Mouse (Mus musculus) retina, embryonic 14.5 days (tissue): Measurements from ENCODE around the gene Camk2n1.

Source experiments
- DNase-seq: peaks from one replicate; pipeline ENCODE4 v3.0.0-alpha.2; 2015; ENCODE audit warnings: low spot score

Camk2n1 gene

DNA sequence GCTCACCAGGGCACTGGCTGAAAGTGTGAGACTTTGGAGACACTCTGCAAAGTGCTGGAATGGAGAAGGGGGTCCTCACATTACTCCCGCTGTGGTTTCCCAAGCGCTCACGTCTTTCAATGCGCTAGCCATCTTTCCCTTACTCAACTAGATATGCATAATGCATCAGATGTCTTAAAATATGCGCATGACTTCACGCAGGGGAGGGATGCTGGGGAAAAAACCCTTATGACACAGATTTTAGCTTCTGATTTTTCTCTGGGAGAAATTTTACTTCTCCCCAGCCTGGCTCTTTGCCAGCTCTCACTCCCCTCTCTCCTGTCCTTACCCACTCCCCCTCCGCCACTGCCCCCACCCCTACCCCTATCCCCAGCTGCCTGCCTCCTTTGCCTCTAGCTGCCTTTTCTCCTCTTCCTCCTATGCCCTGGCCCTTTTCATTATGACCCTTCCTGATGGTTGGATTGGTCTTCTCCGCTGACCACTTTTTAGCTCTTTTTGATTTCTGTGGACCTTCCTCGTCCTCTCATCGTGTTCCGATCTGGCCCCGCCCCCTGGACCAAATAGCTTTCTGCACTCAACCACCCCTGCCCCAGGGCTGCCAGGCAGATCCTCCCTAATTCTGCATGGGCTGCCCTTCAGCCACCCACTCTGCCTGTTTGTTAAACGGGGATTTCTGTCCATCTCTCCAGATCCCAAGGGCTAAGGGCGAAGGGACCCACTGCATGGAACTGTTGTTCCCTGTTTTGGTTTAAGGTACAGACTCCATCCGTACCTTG lies 6.1 kb upstream of the Camk2n1 start:
- no peak for DNase-seq

DNA sequence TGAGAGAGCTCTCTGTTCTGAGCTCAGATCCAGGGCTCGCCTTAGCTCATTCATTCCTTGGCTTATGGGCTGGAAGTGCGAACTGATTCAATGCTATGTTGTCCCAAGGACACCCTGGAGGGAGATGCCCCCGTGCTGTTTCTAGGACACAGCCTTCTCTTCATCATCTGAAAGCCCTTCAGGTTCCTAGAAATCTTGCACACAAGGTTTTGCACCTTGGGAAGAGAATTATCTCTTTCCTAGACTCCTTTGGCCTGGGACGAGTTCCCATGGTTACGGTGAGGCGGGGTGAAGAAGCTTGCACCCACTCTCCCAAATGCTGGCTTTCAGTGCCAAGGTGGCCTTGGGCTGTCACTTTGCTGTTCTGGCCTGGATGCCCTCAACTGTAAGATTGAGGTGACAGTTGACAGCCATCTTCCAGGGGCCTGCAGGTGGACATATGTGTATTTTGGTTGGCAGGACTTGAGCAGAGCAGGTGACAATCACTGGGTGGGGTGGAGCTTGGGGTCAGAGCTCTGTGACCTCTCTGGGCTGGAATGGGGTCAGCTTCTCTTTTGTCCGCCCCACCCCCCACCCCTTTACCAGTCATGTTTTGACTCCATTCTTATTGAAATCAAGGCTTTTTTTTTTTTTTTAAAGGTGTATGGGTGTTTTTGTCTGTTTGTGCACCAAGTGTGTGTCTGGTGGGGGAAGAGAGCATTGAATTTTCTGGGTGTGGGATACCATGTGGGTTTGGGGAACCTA lies 5.1 kb upstream of the Camk2n1 start:
- no peak for DNase-seq

DNA sequence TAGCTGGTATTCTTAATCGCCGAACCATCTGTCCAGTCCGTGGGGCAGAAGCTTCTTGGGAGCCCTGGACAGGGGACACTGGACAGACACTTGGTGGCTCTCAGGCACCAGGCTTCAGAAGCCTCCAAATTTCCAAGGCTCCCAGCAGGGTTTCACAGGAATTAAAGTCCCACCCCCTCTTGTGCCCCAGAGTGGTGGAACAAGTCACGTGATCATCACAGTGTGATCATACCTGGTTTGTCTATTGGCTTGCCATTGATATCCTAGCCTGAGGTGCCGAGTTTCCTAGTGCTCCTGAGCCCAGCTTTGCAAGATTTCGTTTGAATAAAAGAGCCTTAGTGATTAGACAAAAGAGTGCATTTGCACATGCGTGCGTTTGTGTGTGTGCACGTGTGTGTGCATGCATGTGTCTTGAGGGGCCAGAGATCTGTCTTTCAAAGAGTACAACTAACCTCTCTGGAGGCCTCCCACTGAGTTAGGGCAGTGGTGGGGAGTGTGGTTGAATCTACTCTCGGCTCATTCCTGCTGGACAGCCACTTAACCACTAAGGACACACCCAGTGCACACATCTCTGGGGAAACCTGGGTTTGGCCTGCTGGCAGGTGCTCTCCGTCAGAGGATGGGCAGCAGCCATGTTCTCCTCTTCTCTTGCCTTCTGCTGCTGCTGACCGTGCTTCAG lies 4.3 kb upstream of the Camk2n1 start:
- DNase-seq: no peak

DNA sequence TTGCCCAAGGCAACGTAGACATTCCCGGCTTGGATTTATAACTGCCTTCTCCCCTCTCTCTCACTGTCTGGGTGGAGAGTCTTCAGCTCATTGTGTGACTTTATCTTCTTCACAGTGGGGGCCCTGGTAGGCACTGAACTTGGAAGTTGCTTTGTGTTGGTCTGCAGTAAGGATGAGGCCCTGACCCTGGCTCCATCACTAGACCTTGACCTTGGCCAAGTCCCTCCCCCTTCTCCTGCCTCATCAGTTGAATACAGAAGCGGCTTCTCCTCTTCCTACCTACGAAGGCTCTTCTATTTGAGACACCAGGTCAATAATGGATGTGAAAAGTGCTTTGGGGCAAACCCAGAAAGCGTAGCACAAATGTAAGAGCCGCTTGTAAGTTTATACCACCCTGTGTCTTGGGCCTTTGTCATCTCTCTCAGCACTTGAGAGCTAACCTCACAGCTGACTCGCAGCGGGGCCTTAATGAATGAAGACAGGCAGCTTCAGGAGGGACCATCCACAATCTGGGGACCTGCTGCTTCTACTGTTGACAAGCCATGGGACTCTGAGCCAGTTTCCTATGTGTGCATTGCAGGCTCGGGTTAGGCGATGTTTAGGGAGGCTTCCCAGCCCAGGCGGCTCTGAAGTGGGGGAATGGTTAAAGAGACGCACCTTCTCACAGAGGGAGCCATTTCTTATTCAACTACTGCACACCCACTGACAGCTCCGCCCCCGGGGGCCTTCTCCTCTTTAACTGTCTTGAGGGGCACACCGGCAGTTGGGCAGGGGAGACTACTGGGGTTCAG lies 1.6 kb upstream of the Camk2n1 start:
- peak; percentile 35 for DNase-seq

DNA sequence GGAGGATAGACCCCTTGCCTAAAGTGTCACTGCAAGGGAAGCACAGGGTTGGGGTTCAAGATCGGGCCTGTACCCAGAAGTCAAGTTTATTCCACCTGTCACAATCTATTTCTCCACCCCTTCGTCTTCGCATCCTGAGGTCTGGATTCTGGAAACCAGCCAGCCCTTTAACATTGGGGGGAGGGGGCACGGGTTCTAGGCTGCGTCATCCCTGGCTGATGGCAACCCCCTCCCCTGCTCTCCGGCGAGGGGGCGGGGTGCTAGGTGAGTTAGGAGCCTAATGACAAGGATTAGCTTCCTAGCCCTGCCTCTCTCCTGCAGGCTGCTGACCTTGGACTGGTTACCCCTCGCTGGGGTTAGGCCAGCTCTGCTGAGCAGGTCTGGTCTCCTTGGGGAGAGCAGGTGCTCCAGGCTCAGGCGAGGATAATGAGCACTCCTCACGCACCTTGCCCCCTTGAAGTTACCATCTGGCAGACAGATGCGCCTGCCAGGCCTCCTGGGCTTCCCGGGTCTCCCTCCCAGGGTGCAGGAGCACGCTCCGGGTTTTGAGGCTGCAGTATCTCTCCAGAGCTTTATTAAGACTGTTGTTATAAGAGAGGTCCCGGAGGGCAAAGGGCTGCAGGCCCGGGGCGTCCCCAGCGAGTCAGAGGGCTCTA lies 889 bp upstream of the Camk2n1 start:
- DNase-seq: peak; percentile 53

DNA sequence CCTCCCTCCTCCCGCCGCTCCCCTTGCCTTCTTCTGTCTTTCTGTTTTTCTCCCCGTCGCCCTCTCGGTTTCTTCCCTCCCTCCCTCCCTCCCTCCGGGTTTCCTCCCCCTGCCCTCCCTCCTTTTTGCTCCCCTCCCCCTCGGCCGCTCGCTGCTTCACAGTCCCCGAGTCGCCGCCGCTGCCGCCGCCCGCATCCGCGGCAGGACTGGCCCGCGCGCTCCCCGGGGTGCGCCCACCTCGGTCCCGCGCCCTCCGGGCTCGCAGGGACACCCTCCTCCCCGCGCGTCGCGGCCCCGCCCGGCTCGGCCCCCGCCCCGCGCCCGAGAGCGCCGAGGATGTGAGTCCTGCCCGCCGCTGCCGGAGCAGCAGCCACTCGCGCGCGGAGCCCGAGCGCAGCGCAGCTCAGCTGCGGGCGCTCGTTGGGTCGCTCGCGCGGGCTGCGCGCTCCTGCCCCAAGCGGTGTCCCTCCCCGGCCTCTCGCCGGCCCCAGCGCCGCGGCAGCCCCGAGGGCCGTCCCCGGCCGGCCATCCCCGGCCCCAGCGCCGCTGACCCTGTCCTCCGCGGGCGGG lies 542 bp downstream of the Camk2n1 start:
- DNase-seq: peak; percentile 73

DNA sequence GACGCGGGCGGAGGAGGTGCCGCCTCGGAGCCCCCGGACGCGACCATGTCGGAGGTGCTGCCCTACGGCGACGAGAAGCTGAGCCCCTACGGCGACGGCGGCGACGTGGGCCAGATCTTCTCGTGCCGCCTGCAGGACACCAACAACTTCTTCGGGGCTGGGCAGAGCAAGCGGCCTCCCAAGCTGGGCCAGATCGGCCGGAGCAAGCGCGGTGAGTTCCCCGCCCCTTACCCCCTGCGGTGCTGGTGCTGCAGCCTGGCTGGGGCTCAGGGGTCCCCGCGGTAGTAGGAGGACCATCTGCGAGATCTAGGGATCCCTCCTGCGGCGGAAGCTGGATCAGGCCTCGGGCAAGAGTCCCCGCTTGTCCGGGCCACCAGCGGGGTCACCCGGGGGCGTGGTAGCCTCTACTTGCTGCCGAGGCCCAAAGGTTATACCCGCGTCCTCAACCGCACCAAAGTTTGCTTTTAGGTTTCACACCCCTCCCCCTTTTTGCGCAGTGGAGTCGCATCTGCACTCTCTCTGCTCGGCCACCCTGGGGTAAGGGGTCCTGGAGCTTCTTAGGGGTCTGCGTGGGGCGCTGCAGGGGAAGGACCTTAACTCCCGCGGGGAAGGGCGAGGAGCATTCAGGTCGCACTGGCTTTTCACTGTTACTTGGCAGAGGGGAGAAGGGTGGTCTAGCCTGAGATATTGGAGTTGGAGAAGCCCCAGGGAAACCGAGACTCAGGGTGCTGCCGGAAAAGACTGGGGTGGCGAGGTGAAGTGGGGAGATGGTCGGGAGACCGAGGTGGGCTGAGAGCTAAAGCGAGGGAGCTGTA lies 1.2 kb downstream of the Camk2n1 start:
- peak; percentile 69 for DNase-seq

DNA sequence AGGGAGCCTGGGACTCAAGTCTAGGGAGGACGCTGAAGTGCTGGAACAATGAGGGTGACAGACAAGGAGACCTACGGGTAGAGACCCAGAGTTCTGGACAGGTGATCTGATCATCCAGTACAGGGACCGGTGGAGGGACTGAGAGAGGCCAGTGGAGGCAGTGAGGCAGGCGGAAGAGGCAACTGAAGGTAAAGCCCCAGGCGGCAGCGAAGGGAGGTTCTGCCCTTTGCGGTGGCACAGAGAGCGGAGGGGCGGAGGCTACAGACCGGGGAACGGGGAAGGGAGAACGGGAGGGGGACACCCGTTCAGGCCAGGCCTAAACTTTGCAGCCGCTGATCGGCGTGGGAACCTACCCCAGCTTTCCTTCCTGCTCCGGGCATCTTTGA lies 1.8 kb downstream of the Camk2n1 start:
- DNase-seq: peak; percentile 39

DNA sequence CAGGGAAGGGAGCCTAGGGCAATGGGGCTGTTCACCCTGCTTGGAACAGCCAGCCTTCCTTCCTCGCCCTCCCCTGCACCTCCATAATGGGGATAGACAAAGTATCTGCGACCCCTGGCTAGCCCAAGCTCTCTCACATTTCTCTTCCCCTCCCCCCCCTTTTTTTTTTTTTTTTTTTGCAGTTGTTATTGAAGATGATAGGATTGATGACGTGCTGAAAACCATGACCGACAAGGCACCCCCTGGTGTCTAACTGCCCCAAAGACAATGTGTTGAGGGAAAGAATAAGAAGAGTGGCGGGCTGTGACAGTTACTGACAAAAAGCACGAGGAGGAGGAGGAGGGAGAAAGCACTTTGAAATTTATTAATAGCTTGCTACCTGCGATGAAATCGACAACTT lies 2.4 kb downstream of the Camk2n1 start:
- peak; percentile 35 for DNase-seq

DNA sequence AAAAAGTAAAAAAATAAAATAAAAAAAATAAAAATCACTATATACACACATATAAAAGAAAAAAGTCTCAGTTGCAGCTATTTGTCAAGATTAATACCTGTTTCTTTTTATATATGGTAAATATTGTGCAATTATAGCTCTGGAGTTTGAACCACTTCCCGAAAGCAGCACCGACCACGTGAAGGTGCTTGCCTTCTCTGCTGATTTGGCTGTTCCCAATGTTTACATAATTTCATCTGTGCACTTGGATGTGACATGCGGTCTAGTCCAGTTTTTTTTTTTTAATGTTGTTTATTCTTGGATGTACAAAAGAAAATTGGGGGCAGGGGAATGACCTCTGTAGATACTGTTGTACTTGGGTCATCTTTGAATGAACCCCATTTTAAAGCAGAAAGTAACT lies 3.0 kb downstream of the Camk2n1 start:
- DNase-seq: no peak

DNA sequence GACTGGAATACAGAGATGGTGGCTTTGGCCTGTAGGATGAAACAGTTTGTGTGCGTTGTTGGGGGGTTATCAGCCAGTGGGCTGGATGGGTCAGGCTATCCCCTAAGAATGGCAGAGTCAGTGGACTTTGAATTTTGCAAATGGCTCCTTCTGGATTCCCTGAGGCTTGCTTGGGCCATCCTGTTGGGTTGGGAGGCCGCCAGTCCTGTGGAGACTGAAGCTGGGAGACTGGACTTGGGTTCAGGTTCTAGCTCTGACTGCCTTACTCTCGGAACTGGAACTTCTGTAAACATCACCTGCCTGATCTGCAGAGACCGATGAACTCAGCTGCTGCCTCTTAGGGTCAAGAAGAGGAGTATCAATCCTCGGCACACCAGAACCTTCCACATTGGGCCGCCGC lies 4.1 kb downstream of the Camk2n1 start:
- no peak for DNase-seq

DNA sequence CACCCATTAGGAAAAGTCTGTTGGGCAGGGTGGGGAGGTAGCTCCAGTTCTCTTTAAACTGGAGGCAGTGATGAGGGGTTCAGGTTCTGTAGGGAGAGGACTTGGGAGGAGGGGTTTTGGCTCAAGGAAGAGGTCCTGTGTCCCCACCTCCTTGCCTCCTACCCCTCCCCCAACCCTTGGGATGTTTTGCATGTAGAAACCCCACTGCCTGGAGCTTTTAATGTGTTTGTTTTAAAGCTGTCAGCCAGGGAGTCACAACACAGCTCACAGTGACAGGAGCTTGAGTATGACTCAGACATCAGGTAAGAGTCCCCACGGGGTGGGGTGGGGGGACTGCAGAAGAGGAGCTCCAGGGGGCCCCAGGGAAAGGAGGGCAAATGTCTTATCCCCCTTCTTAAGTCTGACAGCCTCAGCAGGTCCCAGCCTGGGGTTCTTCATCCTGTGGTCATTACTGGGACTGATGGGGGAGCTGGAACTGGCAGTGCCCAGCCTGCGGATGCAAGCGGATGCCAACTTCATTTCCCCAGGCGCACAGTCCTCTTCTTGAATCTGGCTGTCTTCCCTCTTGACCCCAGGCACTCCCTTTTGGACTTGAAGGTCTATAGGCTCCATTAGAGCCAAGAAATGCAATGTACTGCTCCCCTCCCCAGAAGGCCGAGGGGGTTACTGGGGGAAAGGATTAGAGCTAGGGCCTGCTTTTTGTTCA lies 4.8 kb downstream of the Camk2n1 start:
- DNase-seq: no peak

DNA sequence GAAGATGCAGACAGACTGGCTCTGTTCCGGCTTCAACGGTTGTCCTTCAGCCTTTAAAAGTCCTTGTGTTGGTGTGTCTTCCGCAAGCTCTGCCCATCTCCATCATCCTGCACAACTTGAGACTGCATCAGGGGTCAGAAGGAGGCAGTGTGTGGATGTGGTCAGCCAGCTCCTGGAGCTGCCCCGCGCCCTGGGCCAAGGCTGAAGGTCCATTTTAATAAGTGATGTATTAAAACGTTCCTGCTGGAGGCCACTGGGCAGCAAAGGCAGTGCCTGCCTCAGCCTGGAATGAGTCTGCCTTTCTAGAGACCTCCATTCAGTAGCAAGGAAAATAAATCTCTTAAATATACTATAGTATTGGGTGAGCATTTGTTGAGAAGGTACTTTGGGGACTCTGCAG lies 5.7 kb downstream of the Camk2n1 start:
- no peak for DNase-seq

DNA sequence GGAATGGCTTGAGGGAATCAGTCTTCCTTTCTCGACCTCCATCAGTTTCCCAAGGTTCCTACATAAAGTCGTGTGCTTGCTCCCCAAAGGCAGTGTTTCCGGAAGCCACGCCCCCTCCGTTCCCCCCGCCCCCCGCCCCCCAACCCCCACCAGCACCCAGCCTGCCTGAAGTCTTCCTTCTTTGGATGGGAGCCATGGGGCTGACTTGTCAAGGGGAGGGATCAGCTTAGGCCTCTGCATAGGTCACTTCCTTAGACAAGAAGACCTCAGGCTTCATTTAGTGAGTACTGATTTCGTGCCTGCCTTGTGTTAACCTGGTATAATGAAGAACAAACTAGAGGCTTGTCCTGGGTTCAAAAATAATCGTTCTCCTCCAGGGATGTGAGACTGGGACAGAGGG lies 6.8 kb downstream of the Camk2n1 start:
- no peak for DNase-seq

DNA sequence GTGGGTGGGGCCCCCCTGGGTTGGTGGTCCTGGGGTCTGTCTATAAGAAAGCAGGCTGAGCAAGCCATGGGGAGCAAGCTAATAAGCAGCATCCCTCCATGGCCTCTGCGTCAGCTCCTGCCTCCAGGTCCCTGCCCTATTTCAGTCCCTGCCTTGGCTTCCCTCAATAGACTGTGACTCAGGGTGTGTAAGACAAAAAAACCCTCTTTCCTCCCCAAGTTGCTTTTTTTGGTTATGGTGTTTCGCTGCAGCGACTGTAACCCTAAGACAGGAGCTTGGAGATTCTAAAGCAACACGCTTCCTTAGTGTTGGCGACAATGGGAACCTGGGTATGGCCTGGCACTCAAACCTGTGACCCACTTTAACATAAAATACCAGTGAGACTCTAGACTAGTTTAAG lies 7.4 kb downstream of the Camk2n1 start:
- no peak for DNase-seq

DNA sequence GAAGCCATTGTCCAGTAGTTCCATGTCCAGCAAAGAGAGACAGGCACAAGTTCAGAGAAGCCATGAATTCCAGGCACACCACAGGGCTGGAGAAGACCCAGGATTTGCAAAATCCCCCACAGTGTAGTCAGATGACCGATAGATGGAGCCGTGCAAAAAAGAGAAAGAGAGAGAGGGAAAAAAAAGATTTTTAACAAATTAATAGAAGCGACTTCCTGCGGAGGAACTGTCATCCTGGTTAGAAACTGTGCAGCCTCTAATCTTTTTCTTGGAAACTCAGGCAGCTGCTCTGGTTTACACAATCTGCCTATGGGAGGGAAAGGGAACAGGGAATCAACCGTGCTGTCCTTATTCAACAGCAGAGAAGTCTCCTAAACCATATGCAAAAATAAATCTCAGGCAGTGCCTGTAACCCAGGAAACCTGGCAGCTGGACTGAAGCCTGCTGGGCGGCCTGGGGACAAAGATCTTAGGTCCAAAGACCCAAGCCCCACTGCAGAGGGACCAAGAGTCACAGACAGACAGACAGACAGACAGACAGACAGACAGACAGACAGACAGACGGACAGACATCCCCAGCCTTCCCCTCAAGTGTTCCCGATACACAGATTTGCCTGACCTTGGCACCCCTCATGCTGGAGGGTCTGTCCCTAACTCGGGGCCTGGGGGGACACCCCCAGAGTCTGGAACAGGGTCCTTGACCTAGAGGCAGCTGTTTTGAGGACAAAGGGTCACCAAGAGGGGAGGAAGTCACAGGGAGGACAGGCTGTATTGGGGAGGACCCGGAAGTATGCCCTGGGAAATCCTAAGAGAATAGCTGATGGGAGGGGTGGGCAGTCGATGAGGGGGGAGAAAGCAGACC lies 9.1 kb downstream of the Camk2n1 start:
- DNase-seq: peak; percentile 67

DNA sequence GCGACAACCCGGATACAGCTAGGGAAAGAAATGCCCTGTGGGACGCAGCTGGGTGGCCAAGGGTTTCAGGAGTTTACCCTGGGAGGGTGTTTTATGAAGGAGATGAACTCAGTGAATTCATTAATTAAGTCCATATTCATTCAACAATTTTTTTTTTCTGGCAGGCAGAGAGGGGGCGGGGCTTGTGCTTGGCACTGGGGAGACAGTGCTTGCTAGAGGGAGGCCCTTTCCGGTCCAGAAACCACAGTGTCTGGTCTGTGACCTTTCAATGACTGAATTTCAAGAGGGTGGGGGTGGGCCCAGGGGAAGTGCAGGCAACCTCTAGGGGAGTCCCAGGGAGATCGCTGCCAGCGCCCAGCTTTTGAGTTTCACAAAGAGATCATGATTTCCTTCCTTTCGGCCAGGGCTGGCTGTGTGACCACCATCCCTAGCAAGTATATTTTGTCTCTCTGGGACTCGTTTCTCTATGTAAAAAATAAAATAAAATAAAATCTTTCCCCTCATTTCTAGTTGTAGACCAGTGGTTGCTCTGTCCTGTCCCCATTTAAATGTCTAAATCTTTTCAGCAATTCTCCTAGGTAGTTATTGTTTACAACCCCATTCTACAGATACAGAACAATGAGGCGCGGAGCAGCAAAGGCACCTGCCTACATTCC lies 9.8 kb downstream of the Camk2n1 start:
- peak; percentile 73 for DNase-seq

DNA sequence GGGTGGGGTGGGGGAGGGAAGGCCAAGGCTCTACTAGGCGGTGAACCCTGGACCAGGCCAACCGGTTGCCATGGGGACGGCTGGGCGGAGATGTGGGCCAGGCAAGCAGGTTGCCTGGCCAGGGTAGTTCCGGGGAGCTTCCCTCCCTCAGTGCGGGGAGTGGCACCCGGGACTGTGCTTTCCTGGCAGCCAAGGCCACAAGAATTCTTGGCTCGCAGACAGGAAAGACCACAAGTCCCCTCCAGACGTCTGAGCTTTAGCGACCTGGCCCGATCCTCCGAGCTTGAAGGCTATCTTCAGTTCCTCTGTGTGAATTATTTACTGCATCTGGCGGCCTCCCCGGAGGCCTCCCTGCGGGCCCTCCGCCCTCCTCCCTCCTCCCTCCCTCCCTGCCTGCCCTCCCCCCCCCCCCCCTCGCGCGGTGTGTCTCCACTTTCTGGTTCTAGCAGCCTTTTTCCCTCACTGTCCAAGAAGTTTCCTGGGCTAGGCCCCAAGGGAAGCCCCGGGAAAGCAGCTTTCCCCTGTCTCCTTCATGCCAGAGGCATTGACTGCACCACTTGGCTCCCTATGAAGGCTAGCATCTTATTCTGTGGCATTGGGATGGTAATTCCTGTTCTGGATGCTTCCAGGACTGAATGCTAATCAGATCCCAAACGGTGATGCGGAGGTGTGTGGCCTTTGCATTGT lies 10.7 kb downstream of the Camk2n1 start:
- peak; percentile 75 for DNase-seq
